Mouse (Mus musculus) liver, embryonic 15.5 days (tissue): ENCODE measurements around the gene Eri2. TPM values are rescaled to one million over a fixed set of nuclear protein-coding genes. Genes with fewer than 3 reads are reported as not detected.

Experiments
- ATAC-seq: fragments of 200-750 bp; cut with Nextera tagmentation; 2 replicates; pipeline ENCODE4 v1.8.0; 2017; ENCODE audit warnings: moderate number of reproducible peaks, mild to moderate bottlenecking, moderate library complexity; ENCODE audit not compliant: insufficient read depth
- H3K27ac ChIP-seq: fragments of 300-500 bp; sonication (generic); replicated peaks from 2 replicates; pipeline ENCODE4 v1.5.1; 2015; ENCODE audit warnings: mild to moderate bottlenecking, inconsistent platforms
- H3K27me3 ChIP-seq: fragments of 300-500 bp; sonication (generic); 2 replicates; pipeline ENCODE4 v1.6.1; 2015; ENCODE audit warnings: mild to moderate bottlenecking, inconsistent platforms
- H3K36me3 ChIP-seq: fragments of 300-500 bp; sonication (generic); replicated peaks from 2 replicates; pipeline ENCODE4 v1.6.1; 2015; ENCODE audit warnings: moderate library complexity, mild to moderate bottlenecking, inconsistent platforms
- H3K4me1 ChIP-seq: fragments of 300-500 bp; sonication (generic); replicated peaks from 2 replicates; pipeline ENCODE4 v1.6.1; 2015; ENCODE audit warnings: inconsistent platforms
- H3K4me2 ChIP-seq: fragments of 300-500 bp; sonication (generic); 2 replicates; pipeline ENCODE4 v1.6.1; 2015; ENCODE audit warnings: moderate library complexity, mild to moderate bottlenecking, inconsistent platforms
- H3K4me3 ChIP-seq: fragments of 300-500 bp; sonication (generic); replicated peaks from 2 replicates; pipeline ENCODE4 v1.5.1; 2015; ENCODE audit warnings: mild to moderate bottlenecking, inconsistent platforms
- H3K9ac ChIP-seq: fragments of 300-500 bp; sonication (generic); 2 replicates; pipeline ENCODE4 v1.6.1; 2015; ENCODE audit warnings: moderate library complexity, mild to moderate bottlenecking, inconsistent platforms
- H3K9me3 ChIP-seq: fragments of 300-500 bp; sonication (generic); replicated peaks from 2 replicates; pipeline ENCODE4 v1.6.1; 2016; ENCODE audit warnings: inconsistent platforms
- WGBS: fragments of 180-500 bp; shearing (Covaris S2); methylation state at CpG from one replicate; pipeline ENCODE4 v1.1.7; 2015; ENCODE audit warnings: mixed read lengths; ENCODE audit not compliant: insufficient replicate concordance; 5-methylcytosine and 5-hydroxymethylcytosine counted together
- polyA plus RNA-seq: library from polyadenylated mRNA; unstranded; fragments of >200 nt; fragmentation: Nextera tagmentation; extraction: Ambion mirVana; gene quantifications from 2 replicates; pipeline ENCODE4 v1.2.1, GENCODE M21; 2015

The Eri2 gene
- polyA plus RNA-seq, 1 experiment from 2014 or later, result 10.8 TPM

DNA sequence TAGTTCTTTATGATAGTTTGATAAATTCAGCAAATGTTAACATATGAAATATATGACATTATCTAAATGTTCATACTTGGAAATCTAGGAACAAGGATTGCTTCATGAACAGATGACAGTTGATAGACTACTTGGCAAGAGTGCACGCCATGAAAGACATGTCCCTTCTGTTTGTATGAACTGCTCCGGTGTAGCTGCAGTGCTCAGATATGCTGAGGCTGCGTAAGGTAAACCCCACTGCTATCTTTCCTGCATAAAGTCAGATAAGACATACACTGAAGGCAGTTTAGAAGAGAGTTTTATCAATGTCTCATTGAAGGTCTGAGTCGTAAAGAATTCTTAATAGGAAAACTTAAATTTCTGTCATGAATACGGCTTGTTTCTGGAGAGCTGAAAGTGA, 8.9 kb downstream of the Eri2 start:
- H3K4me3 ChIP-seq, result no peak overlapping the region
- H3K9me3 ChIP-seq, result no peaks in the 10 kb centered on the region
- H3K27me3 ChIP-seq, result no peaks in the 10 kb centered on the region
- H3K4me1 ChIP-seq, result peaks cover 23% of the 10 kb centered on the region
- peak overlapping the region; percentile 36 for H3K4me2 ChIP-seq
- peak; percentile 93 for ATAC-seq
- peak overlapping the region; percentile 60 for H3K27ac ChIP-seq
- WGBS, result 29% methylated on average over 5 of the region's 5 CpGs
- H3K36me3 ChIP-seq, result peaks cover 55% of the 10 kb centered on the region
- no peak overlapping the region for H3K9ac ChIP-seq

DNA sequence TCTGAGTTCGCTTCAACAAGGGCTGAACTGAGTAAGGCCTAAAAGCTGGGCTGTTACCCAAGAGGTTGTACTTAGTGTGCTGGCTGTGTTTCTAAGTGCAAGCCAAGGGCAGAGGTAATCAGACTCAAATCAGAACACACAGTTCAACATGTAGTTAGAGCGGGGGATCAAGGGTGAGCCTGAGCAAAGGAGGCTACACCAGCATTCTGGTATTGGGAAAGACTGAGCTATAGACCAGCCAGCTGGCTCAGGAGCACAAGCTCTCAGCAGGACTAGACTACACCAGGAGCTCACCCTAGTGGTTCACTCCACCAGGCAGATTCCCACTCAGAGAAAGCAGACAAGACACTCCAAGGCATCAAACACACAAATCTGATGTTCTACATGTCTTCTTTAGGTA, 10.4 kb downstream of the Eri2 start:
- Histone ChIP-seq H3K4me2 (no peak overlapping the region), H3K27ac (0 out of 2 replicates have a peak overlapping the region, but pooled peaks have one; percentile 30), H3K36me3 (peaks cover 42% of the 10 kb centered on the region), H3K4me1 (peaks cover 23% of the 10 kb centered on the region), H3K27me3 (no peaks in the 10 kb centered on the region), H3K4me3 (no peak overlapping the region), H3K9me3 (no peaks in the 10 kb centered on the region), H3K9ac (no peak overlapping the region)
- 81% methylated on average over 2 of the region's 2 CpGs for WGBS
- ATAC-seq, result peak; percentile 54; the same call in 1 of the 2 replicates

DNA sequence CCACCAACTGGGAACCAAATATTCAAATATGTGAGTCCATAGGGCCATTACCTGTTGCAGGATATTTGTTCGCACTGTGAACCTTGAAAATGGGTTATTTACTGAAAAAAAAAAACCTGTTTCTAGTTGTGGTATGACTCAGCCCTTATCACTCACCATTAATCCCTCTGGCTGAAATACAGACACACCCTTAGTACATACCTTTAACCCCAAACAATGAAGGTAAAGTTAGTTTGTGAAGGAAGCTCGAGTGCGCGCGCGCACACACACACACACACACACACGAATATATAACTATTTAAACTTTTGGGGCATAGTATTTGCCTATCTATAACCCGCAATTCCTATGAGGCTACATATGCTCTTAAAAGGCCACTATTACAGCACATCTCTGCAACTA, 24.0 kb downstream of the Eri2 start:
- H3K4me3 ChIP-seq, result no peak overlapping the region
- no peak overlapping the region for H3K27ac ChIP-seq
- no peak overlapping the region for H3K9ac ChIP-seq
- H3K4me1 ChIP-seq, result 0 out of 2 replicates have a peak, but pooled peaks cover 3% of the 10 kb centered on the region
- H3K36me3 ChIP-seq, result no peaks in the 10 kb centered on the region
- no peaks in the 10 kb centered on the region for H3K27me3 ChIP-seq
- WGBS, result 84% methylated on average over 8 of the region's 8 CpGs
- H3K4me2 ChIP-seq, result no peak overlapping the region
- ATAC-seq, result no peak
- H3K9me3 ChIP-seq, result no peaks in the 10 kb centered on the region

DNA sequence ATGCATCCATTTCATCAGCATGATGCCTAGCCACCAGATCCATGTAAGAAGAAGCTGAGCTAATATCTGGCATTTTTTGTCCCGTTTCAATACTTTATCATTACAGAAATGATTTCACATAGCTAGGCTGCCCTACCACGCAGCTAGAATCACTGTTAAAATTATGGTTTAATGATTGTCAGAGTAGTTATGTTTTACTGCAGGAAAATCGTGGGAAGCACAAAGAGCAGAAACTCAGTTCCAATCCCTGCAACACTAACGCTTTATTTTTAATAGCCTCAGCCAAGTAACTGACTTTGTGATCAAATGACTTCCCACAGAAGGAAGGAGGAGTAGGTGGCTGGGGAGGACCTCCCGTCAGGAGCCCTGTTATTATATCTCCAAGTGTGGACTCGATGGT, 26.9 kb downstream of the Eri2 start:
- Histone ChIP-seq H3K4me2 (no peak overlapping the region), H3K36me3 (no peaks in the 10 kb centered on the region), H3K4me1 (0 out of 2 replicates have a peak, but pooled peaks cover 3% of the 10 kb centered on the region), H3K27ac (no peak overlapping the region), H3K27me3 (no peaks in the 10 kb centered on the region), H3K9ac (no peak overlapping the region), H3K9me3 (no peaks in the 10 kb centered on the region), H3K4me3 (no peak overlapping the region)
- no peak for ATAC-seq
- WGBS, result 55% methylated on average over 6 of the region's 6 CpGs

DNA sequence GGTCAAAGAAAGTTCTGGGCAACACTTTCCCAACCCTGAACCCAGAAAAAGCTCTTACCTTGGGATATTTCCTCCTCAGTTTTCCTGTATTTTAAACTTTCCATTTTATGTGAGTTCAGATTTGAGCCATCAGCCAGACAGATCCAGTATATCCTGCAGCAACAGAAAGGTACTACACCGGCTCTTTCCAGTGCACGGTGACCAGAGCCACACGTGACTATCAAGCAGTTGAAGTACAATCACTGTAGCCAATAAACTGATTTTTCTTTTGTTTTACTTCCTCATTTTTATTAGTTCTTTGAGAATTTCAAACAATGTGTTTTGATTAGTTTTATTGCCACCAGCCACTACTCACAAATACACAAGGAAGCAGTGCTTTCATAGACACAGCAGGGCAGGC, 29.5 kb downstream of the Eri2 start:
- H3K36me3 ChIP-seq, result no peaks in the 10 kb centered on the region
- H3K9ac ChIP-seq, result no peak overlapping the region
- H3K4me3 ChIP-seq, result no peak overlapping the region
- no peaks in the 10 kb centered on the region for H3K27me3 ChIP-seq
- H3K4me2 ChIP-seq, result no peak overlapping the region
- H3K27ac ChIP-seq, result no peak overlapping the region
- ATAC-seq, result no peak
- H3K9me3 ChIP-seq, result no peaks in the 10 kb centered on the region
- WGBS, result 70% methylated on average over 3 of the region's 3 CpGs
- H3K4me1 ChIP-seq, result no peaks in the 10 kb centered on the region

DNA sequence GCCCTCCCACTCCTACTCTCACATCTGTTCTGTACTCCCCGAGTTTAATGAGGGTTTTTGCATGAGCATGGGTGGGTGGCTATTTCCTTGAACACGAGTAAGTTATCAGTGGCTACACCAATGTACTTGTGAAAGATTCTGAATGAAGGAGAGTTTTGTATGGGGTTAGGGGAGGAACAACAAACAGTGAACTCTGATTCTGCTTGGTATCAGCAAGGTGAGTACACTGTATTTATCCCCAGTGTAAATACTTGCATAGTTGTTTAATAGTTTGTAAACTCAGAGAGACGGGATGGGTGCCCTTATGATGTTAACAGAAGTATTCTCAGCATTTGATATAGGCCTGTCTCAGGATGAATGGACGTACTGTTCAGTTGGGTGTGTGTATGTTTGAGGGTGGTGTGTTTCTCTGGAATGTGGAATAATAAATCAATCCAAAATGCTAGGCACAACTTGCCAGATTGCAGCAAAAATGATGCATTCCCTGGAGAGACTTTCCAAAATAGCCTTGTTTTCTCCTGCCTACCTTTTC, 31.6 kb downstream of the Eri2 start:
- Histone ChIP-seq H3K9me3 (no peaks in the 10 kb centered on the region), H3K4me3 (no peak overlapping the region), H3K36me3 (no peaks in the 10 kb centered on the region), H3K4me1 (no peaks in the 10 kb centered on the region), H3K4me2 (no peak overlapping the region), H3K9ac (no peak overlapping the region), H3K27ac (no peak overlapping the region), H3K27me3 (no peaks in the 10 kb centered on the region)
- 41% methylated on average over 4 of the region's 4 CpGs for WGBS
- ATAC-seq, result no peak

DNA sequence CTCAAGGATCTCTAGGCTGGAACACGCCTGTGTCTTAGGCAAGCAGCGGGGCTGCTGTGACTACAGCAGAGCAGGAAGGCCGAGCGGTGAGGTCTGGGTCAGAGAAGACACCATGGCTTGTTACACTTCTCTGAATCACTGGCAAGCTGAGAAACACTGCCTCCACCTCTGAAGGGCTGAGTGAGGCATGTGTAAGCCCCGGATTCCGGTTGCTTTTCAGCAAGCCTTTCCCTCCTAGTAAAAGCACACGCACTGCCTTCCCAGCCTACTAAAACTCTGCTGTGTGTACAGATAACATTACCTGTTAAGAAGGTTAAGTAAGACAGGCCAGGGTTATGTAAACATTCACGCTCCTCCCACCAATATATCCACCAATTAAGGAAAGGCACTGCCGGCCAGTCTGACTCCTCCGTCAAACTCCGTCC, 33.3 kb downstream of the Eri2 start, which contains the start of gene Acsm3:
Gene Acsm3, plus strand, starts transcription at position 397 of the 425 bp plus-strand sequence.
- H3K4me3 ChIP-seq, result no peak within 1 kb of the TSS
- H3K9ac ChIP-seq, result no peak within 1 kb of the TSS
- H3K27ac ChIP-seq, result no peak within 1 kb of the TSS
- no peaks in the 10 kb centered on the region for H3K4me1 ChIP-seq
- WGBS, result 53% methylated on average over 11 of the region's 11 CpGs
- peak within 1 kb of the TSS; percentile 34 for H3K4me2 ChIP-seq
- no peaks in the 10 kb centered on the region for H3K27me3 ChIP-seq
- H3K36me3 ChIP-seq, result no peaks in the 10 kb centered on the region
- no peaks in the 10 kb centered on the region for H3K9me3 ChIP-seq
- peak; percentile 70 for ATAC-seq

DNA sequence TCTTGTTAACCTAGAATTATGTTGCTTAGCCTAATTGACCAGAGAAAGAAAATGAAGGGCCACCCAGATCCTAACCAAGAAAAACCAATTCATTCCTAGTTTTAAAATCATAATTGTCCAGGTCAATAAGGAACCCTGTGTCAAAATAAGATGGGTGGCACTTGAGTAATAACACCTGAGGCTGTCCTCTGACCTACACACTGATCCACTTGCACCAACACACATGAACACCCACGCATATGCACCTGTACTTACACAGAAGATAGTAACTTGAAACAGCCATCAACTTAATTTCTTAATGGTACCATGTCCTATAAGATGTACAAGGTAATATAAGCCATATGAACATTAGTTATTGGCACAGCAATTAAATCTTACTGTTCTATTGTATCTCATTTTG, 40.2 kb downstream of the Eri2 start:
- 67% methylated on average over 1 of the region's 1 CpGs for WGBS
- Histone ChIP-seq H3K36me3 (no peaks in the 10 kb centered on the region), H3K27me3 (no peaks in the 10 kb centered on the region), H3K4me3 (no peak overlapping the region), H3K27ac (no peak overlapping the region), H3K9ac (no peak overlapping the region), H3K4me1 (no peaks in the 10 kb centered on the region), H3K9me3 (no peaks in the 10 kb centered on the region), H3K4me2 (no peak overlapping the region)
- ATAC-seq, result no peak

DNA sequence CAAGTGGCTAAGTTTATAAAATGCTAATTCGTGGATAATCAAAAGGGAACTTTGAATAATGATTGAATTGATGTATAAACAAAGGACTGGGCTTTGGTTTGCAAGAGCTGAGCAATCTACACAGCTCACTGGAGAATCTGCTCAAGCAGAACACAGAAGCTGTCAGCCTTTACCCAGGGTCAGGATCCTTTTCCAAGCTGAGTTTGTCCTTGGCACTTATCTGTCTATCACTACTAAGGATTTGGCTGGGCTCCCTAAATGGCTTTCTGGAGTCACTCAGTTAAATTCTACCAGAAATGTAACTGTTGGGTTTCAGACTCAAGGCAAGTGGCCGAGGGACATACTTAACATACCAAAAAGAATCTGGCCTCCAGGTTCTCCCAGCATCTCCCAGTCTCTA, 43.9 kb downstream of the Eri2 start:
- Histone ChIP-seq H3K9ac (no peak overlapping the region), H3K9me3 (no peaks in the 10 kb centered on the region), H3K27me3 (no peaks in the 10 kb centered on the region), H3K4me3 (no peak overlapping the region), H3K27ac (no peak overlapping the region), H3K4me2 (no peak overlapping the region), H3K36me3 (no peaks in the 10 kb centered on the region), H3K4me1 (no peaks in the 10 kb centered on the region)
- 28% methylated on average over 2 of the region's 2 CpGs for WGBS
- ATAC-seq, result no peak

DNA sequence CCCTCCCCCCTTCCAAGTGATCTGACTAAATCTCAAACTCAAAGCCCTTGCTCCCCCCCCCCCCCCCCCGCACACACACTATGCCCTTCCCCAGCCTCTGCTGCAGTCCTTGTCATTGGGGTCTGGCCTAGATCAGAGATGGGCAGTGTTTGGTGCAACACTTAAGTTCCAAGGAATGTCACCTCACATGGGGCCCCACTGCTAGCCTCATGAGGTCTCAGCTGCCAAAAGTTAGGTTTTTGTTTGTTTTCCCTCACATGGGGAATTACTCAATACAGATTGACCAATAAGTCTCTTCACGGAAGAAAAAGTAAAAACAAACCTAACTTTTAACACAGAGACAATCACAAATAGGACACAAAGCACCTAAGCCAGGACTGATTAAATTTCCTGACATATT, 45.1 kb downstream of the Eri2 start:
- Histone ChIP-seq H3K4me1 (0 out of 2 replicates have a peak, but pooled peaks cover 4% of the 10 kb centered on the region), H3K4me2 (no peak overlapping the region), H3K27ac (no peak overlapping the region), H3K27me3 (no peaks in the 10 kb centered on the region), H3K36me3 (no peaks in the 10 kb centered on the region), H3K9me3 (no peaks in the 10 kb centered on the region), H3K9ac (no peak overlapping the region), H3K4me3 (no peak overlapping the region)
- WGBS, result 47% methylated on average over 2 of the region's 2 CpGs
- ATAC-seq, result 0 out of 2 replicates have a peak, but pooled peaks have one; percentile 31

DNA sequence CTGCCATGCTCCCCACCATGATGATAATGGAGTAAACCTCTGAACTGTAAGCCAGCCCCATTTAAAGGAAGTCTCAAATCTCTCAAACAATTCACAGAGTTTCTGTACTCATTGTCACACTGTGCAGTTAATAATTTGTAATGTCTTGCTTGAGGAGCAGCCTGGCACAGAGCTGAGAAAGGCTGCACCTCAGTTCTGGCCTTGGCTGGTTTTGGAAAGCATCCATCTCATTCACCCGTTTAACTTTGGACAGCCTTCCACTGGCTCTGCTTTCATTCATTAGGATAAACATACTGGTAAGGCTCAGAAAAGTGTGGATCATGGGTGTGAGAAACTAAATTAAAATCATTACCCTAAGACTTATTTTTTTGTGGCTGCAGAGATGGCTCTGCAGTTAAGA, 48.0 kb downstream of the Eri2 start:
- Histone ChIP-seq H3K27ac (no peak overlapping the region), H3K4me1 (0 out of 2 replicates have a peak, but pooled peaks cover 4% of the 10 kb centered on the region), H3K4me3 (no peak overlapping the region), H3K9me3 (no peaks in the 10 kb centered on the region), H3K36me3 (no peaks in the 10 kb centered on the region), H3K27me3 (no peaks in the 10 kb centered on the region), H3K4me2 (no peak overlapping the region), H3K9ac (no peak overlapping the region)
- ATAC-seq, result no peak
- 66% methylated on average over 1 of the region's 1 CpGs for WGBS

DNA sequence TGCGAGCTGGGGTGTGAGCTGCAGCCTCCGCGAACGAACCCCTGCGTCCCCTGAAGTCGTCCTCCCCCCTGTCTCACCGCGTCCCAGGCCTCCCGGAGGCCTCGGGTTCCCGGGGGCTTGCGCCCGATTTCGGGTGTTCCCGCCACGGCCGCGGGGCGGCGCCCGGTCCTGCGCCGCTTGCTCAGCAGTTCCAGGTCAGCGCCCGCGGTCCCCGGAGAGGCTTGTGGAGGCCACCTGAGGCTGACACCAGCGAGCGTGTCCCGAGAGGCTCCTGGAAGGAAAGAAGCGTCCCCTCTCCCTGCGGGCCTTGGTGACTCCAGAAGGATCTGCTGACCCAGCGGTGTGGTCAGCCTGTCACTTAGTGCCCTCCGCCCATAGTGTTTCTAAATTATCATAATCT, 49.5 kb downstream of the Eri2 start:
- Histone ChIP-seq H3K4me3 (peak overlapping the region; percentile 24), H3K9me3 (no peaks in the 10 kb centered on the region), H3K9ac (no peak overlapping the region), H3K4me1 (0 out of 2 replicates have a peak, but pooled peaks cover 4% of the 10 kb centered on the region), H3K27ac (no peak overlapping the region), H3K4me2 (peak overlapping the region; percentile 54), H3K27me3 (no peaks in the 10 kb centered on the region), H3K36me3 (no peaks in the 10 kb centered on the region)
- ATAC-seq, result no peak
- 5% methylated on average over 34 of the region's 34 CpGs for WGBS
